Mouse (Mus musculus) testis, adult 2 months (tissue): Measurements from ENCODE around the gene Trmt6.

Experiments
- CTCF ChIP-seq: fragments of 200-500 bp; IDR thresholded peaks from 2 replicates; pipeline ENCODE4 v1.5.1; 2012; ENCODE audit warnings: low read depth, mild to moderate bottlenecking, inconsistent platforms, low read length, moderate library complexity; ENCODE audit not compliant: control insufficient read depth, insufficient read depth, insufficient replicate concordance
- POLR2A ChIP-seq: fragments of 200-500 bp; IDR thresholded peaks from 2 replicates; pipeline ENCODE4 v1.6.1; 2012; ENCODE audit warnings: low read depth, mild to moderate bottlenecking, inconsistent platforms, low read length, moderate library complexity; ENCODE audit not compliant: control insufficient read depth

DNA sequence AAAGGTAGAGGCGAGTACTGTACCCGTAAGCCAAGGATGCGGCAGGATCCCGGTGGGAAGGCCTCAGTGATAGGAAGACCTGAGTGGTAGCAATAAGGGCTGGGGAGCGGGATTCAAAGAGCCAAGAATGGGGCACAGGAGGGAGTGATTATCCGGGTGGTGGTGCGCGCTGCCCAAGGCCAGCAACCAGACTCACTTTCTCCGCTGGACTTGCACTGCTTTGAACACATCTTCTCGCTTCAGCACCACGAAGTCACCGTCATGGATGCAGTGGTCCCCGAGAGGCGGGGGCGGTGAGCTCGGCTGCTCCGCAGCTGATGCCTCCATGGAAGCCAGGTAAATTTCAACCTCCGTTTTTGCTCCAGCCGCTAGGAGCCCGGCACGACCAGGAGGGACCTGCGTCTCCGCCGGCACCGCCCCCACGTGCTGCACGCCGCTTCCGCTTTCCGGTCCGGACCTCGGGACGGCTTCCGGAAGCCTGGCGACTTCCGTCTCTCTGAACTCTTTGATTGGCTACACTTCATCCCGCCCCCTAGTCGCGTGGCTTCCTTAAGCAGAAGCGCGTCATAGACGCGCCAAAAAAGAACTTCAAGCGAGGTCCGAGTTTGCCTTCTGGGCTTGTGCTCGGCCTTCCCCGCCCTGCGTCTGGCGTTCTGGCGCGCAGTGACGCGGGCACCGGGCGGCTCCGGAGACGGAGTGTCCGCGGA lies at the start of gene Trmt6, which contains the start of gene Mcm8:
- no peak; the same call in 1 of the 2 replicates for TF ChIP-seq CTCF
- peak; percentile 66 for TF ChIP-seq POLR2A
